Mouse (Mus musculus) G1E (cell line): ENCODE data around the gene Vps35.

Source experiments
- CTCF ChIP-seq: IDR thresholded peaks from 2 replicates; pipeline ENCODE4 v1.5.1; 2012; ENCODE audit warnings: low read depth, low read length, inconsistent platforms, mixed read lengths
- GATA1 ChIP-seq: IDR thresholded peaks from 2 replicates; pipeline ENCODE4 v1.6.1; 2012; ENCODE audit warnings: borderline replicate concordance, low read length, inconsistent platforms, mixed read lengths
- POLR2AphosphoS5 ChIP-seq: IDR thresholded peaks from 2 replicates; pipeline ENCODE4 v1.6.1; 2012; ENCODE audit warnings: low read depth, low read length, inconsistent platforms; ENCODE audit not compliant: insufficient replicate concordance
- TAL1 ChIP-seq: conservative IDR thresholded peaks from 2 replicates; pipeline ENCODE4 v1.6.1; 2012; ENCODE audit warnings: low read depth, low read length, inconsistent platforms, mixed read lengths

DNA sequence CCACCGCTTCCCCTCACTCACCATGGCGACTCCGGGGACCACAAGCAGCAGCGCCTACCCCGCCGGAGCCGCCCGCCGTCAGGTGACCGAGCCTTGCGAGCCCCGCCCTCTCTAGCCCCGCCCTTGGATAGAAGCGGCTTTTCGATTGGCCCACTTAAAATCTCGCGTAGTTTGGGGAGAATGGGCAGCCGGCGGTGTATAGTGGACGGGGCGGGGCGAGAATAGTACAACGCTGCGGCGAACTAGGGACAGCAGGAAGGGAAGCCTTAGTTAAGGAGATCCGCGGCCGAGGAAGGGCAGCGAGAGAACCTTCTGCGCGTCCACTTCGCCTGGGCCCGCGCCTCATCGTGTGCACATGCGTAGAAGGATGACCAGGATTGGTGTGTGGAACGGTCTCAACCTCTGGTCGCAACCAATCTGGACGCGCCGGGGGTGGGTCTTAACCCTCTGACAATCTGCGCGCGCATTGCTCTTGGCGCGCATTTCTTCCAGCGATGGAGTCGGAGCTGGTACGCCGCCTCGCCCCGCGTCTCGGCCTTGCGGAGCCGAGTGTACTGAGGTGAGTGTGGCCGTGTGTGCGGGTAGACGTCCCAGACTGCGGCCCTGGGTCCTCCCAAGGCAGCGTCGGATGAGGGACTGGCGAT lies at the start of gene Vps35, which contains the start of gene Orc6:
- TF ChIP-seq POLR2AphosphoS5 (no peak), CTCF (no peak), TAL1 (no peak), GATA1 (no peak)
